8 mouse cellular contexts compared by ENCODE assay signal in genomic region chr13:23431351-23431771, GRCm38 (mm10). TPM values are rescaled to one million over a fixed set of nuclear protein-coding genes. Genes with fewer than 3 reads are reported as not detected.
DNase-seq lines count a peak whose midpoint lies in the region; ATAC-seq and TF ChIP-seq lines count a peak whose summit lies in the region.

No protein-coding gene starts in this region.

- no peak for TF ChIP-seq CTCF in ES-Bruce4 (IDR thresholded peaks at IDR 0.05; ENCODE audit: low read depth, low read length)

- no peaks in the 10 kb centered on the region for H3K9me3 ChIP-seq in ES-Bruce4 (replicated peaks; ENCODE audit: control insufficient read depth, insufficient read depth, low read length, poor library complexity, severe bottlenecking)
- H3K9me3 ChIP-seq in forebrain, embryonic 13.5 days (replicated peaks), result no peaks in the 10 kb centered on the region
- no peaks in the 10 kb centered on the region for H3K9me3 ChIP-seq in neural tube, embryonic 13.5 days

- intact Hi-C loops in heart, postnatal 10 days (cut with DNase I), result loop anchor here (1.0 to 5.0 kb wide), 3 partner anchors 88 to 1719 kb away; partner anchors contain the start of gene Hist1h1c

- peak overlapping the region; percentile 75; the same call in 1 of the 2 replicates for H3K27ac ChIP-seq in ES-Bruce4 (ENCODE audit: insufficient read depth, low read length)
- peak overlapping the region; percentile 92 for H3K27ac ChIP-seq in forebrain, embryonic 13.5 days
- H3K27ac ChIP-seq in neural tube, embryonic 13.5 days (replicated peaks), result peak overlapping the region; percentile 89

- DNase-seq in heart, postnatal 10 days, result peak; percentile 88 to 90
- DNase-seq in kidney, postnatal 4 days, result peak; percentile 83 to 89
- peak; percentile 78 to 79 for DNase-seq in lung, adult 18-20 months
- peak; percentile 79 for DNase-seq in testis, postnatal 10 days (ENCODE audit: low spot score)

- ATAC-seq in cerebellum, adult (ENCODE audit: insufficient number of reproducible peaks, low FRiP score, low TSS enrichment), result 0 out of 2 replicates have a peak, but pooled peaks have one; percentile 18
- peak; percentile 87 for ATAC-seq in forebrain, embryonic 13.5 days
- peak; percentile 82 for ATAC-seq in neural tube, embryonic 13.5 days (ENCODE audit: low read depth)

- WGBS in forebrain, embryonic 13.5 days, result 0% methylated on average over 15 of the region's 15 CpGs
- 0% methylated on average over 15 of the region's 15 CpGs for WGBS in neural tube, embryonic 13.5 days

- H3K27me3 ChIP-seq in ES-Bruce4 (ENCODE audit: control insufficient read depth, insufficient read depth, low read length, poor library complexity, severe bottlenecking), result no peaks in the 10 kb centered on the region
- H3K27me3 ChIP-seq in forebrain, embryonic 13.5 days, result 0 out of 2 replicates have a peak, but pooled peaks cover 3% of the 10 kb centered on the region
- no peaks in the 10 kb centered on the region for H3K27me3 ChIP-seq in neural tube, embryonic 13.5 days

- TF ChIP-seq EP300 in ES-Bruce4 (IDR thresholded peaks at IDR 0.05; ENCODE audit: insufficient read depth, low read depth, low read length), result 0 out of 2 replicates have a peak, but pooled peaks have one; percentile 20

- peak overlapping the region; percentile 62 for H3K4me2 ChIP-seq in forebrain, embryonic 13.5 days
- H3K4me2 ChIP-seq in neural tube, embryonic 13.5 days, result peak overlapping the region; percentile 63

- no peak for TF ChIP-seq POLR2A in ES-Bruce4 (IDR thresholded peaks at IDR 0.05; ENCODE audit: insufficient read depth, low read length)

- peak overlapping the region; percentile 60 for H3K4me3 ChIP-seq in ES-Bruce4 (ENCODE audit: low read depth, low read length)
- H3K4me3 ChIP-seq in forebrain, embryonic 13.5 days, result peak overlapping the region; percentile 53
- H3K4me3 ChIP-seq in neural tube, embryonic 13.5 days, result peak overlapping the region; percentile 57

- no peaks in the 10 kb centered on the region for H3K4me1 ChIP-seq in ES-Bruce4 (ENCODE audit: control insufficient read depth, insufficient read depth, low read length)
- peaks cover 33% of the 10 kb centered on the region for H3K4me1 ChIP-seq in forebrain, embryonic 13.5 days
- H3K4me1 ChIP-seq in neural tube, embryonic 13.5 days (replicated peaks), result peaks cover 21% of the 10 kb centered on the region

- H3K9ac ChIP-seq in ES-Bruce4 (ENCODE audit: low read depth, poor library complexity, severe bottlenecking), result peak overlapping the region; percentile 72
- H3K9ac ChIP-seq in forebrain, embryonic 13.5 days, result peak overlapping the region; percentile 60
- peak overlapping the region; percentile 73 for H3K9ac ChIP-seq in neural tube, embryonic 13.5 days

- H3K36me3 ChIP-seq in ES-Bruce4 (ENCODE audit: control insufficient read depth, insufficient read depth, low read length, poor library complexity, severe bottlenecking), result no peaks in the 10 kb centered on the region
- H3K36me3 ChIP-seq in forebrain, embryonic 13.5 days (ENCODE audit: poor library complexity, severe bottlenecking), result no peaks in the 10 kb centered on the region
- H3K36me3 ChIP-seq in neural tube, embryonic 13.5 days, result no peaks in the 10 kb centered on the region

RNA-seq across cellular contexts. Expression of gene Abt1, which starts 7.7 kb away (rescaled TPM):
- 10.0 and 10.3 TPM in 2 replicates for polyA plus RNA-seq in ES-Bruce4 (2011; ENCODE audit: insufficient read depth, insufficient read length, low read depth, missing spikeins)
- 12.4 and 13.4 TPM in 2 replicates for polyA plus RNA-seq in forebrain, embryonic 13.5 days (2015; fragmentation: Nextera tagmentation; extraction: Ambion mirVana)
- 1 to 10 TPM; 5.3 to 5.6 TPM for total RNA-seq in heart, postnatal 10 days (2021)
- polyA plus RNA-seq in neural tube, embryonic 13.5 days (2015; fragmentation: Nextera tagmentation; extraction: Ambion mirVana), result 9.5 and 10.3 TPM in 2 replicates

RNA-seq across cellular contexts. Expression of gene Btn1a1, which starts 34.3 kb away (rescaled TPM):
- 0.40 and 0.46 TPM in 2 replicates for polyA plus RNA-seq in ES-Bruce4 (2011; ENCODE audit: insufficient read depth, insufficient read length, low read depth, missing spikeins)
- polyA plus RNA-seq in forebrain, embryonic 13.5 days (2015; fragmentation: Nextera tagmentation; extraction: Ambion mirVana), result not detected in 2 replicates
- not detected for total RNA-seq in heart, postnatal 10 days (2021)
- polyA plus RNA-seq in neural tube, embryonic 13.5 days (2015; fragmentation: Nextera tagmentation; extraction: Ambion mirVana), result 0.07 TPM in 1 of 2 replicates, not detected in the other

RNA-seq across cellular contexts. Expression of gene Btn2a2, which starts 57.3 kb away (rescaled TPM):
- 0.91 and 1.9 TPM in 2 replicates for polyA plus RNA-seq in ES-Bruce4 (2011; ENCODE audit: insufficient read depth, insufficient read length, low read depth, missing spikeins)
- 0.08 and 0.21 TPM in 2 replicates for polyA plus RNA-seq in forebrain, embryonic 13.5 days (2015; fragmentation: Nextera tagmentation; extraction: Ambion mirVana)
- total RNA-seq in heart, postnatal 10 days (2021), result not detected
- polyA plus RNA-seq in neural tube, embryonic 13.5 days (2015; fragmentation: Nextera tagmentation; extraction: Ambion mirVana), result 0.12 and 0.21 TPM in 2 replicates

Comparison
In these comparisons a context has a peak if more than half of its experiments do, and no peak if none do; other contexts are left out.
1. Peak in every context shown above with its lines: DNase-seq, ATAC-seq, H3K4me3 ChIP-seq and H3K27ac ChIP-seq.
2. ATAC-seq: peak in every context shown above with its lines; median percentile 87 in forebrain, embryonic 13.5 days; 82 in neural tube, embryonic 13.5 days; 18 in cerebellum, adult.